Mouse (Mus musculus) midbrain, embryonic 13.5 days (tissue): ENCODE data around the gene Fgd1. TPM values are rescaled to one million over a fixed set of nuclear protein-coding genes. Genes with fewer than 3 reads are reported as not detected.

Experiments used
- ATAC-seq: fragments of 200-750 bp; cut with Nextera tagmentation; 2 replicates; pipeline ENCODE4 v1.8.0; 2017; ENCODE audit warnings: mild to moderate bottlenecking, moderate TSS enrichment, moderate library complexity
- H3K27ac ChIP-seq: fragments of 300-500 bp; sonication (generic); 2 replicates; pipeline ENCODE4 v1.5.1; 2015; ENCODE audit warnings: inconsistent platforms, mild to moderate bottlenecking, moderate library complexity
- H3K27me3 ChIP-seq: fragments of 300-500 bp; sonication (generic); 2 replicates; pipeline ENCODE4 v1.6.1; 2015; ENCODE audit warnings: mild to moderate bottlenecking, inconsistent platforms
- H3K36me3 ChIP-seq: fragments of 300-500 bp; sonication (generic); 2 replicates; pipeline ENCODE4 v1.6.1; 2015; ENCODE audit warnings: mild to moderate bottlenecking, inconsistent platforms
- H3K4me1 ChIP-seq: fragments of 300-500 bp; sonication (generic); replicated peaks from 2 replicates; pipeline ENCODE4 v1.6.1; 2015; ENCODE audit warnings: inconsistent platforms
- H3K4me2 ChIP-seq: fragments of 300-500 bp; sonication (generic); replicated peaks from 2 replicates; pipeline ENCODE4 v1.6.1; 2015; ENCODE audit warnings: moderate library complexity, mild to moderate bottlenecking, inconsistent platforms
- H3K4me3 ChIP-seq: fragments of 300-500 bp; sonication (generic); replicated peaks from 2 replicates; pipeline ENCODE4 v1.5.1; 2015; ENCODE audit warnings: mild to moderate bottlenecking, inconsistent platforms
- H3K9ac ChIP-seq: fragments of 300-500 bp; sonication (generic); replicated peaks from 2 replicates; pipeline ENCODE4 v1.6.1; 2015; ENCODE audit warnings: mild to moderate bottlenecking, inconsistent platforms
- H3K9me3 ChIP-seq: fragments of 300-500 bp; sonication (generic); 2 replicates; pipeline ENCODE4 v1.6.1; 2016; ENCODE audit warnings: mild to moderate bottlenecking, inconsistent platforms
- WGBS: fragments of 180-500 bp; shearing (Covaris S2); methylation state at CpG from one replicate; pipeline ENCODE4 v1.1.7; 2015; 5-methylcytosine and 5-hydroxymethylcytosine counted together
- polyA plus RNA-seq: library from polyadenylated mRNA; unstranded; fragments of >200 nt; fragmentation: Nextera tagmentation; extraction: Ambion mirVana; gene quantifications from 2 replicates; pipeline ENCODE4 v1.2.1, GENCODE M21; 2015

Fgd1 gene
- polyA plus RNA-seq, 1 experiment from 2014 or later, result 13.0 TPM

DNA sequence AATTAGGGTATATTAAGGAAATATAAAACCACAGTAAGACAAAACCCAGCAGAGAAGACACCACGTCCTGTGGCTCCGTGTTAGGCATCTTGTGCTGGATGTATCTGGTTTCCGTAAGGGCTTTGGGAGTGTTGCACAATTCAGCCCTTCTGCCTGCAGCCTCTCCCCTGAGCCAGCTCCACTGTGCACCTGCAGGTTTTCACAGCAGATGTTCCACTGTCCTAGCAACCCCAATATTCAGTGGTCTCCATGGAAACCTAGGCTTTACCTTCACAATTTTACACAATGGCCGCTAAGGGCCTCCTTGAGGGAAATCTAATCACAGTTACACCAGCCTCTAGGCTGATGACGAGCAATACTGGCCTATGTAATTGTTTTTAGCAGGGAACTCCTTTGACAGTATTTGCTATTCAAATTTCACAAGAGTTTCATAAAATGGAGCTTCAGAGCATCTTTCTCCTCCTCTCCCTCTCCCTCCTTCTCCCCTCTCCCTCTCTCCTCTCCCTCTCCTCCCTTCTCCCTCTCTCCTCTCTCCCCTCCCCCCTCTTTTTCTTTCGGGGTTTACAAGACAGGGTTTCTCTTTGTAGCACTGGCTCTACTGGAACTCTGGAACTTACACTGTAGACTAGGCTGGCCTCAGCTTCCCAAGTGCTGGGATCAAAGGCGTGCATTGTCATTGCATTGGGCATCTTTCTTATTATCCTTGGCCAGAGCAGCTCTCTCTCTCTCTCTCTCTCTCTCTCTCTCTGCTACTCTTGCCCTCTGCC, 61.5 kb downstream of the Fgd1 start:
- no peak overlapping the region for H3K4me3 ChIP-seq
- peak overlapping the region; percentile 27 for H3K27ac ChIP-seq
- whole genome bisulfite sequencing, result 51% methylated on average over 7 of the region's 7 CpGs
- H3K4me1 ChIP-seq, result 0 out of 2 replicates have a peak, but pooled peaks cover 8% of the 10 kb centered on the region
- no peak overlapping the region for H3K9ac ChIP-seq
- H3K27me3 ChIP-seq, result no peaks in the 10 kb centered on the region
- H3K36me3 ChIP-seq, result no peaks in the 10 kb centered on the region
- no peak overlapping the region for H3K4me2 ChIP-seq
- ATAC-seq, result peak; percentile 85
- no peaks in the 10 kb centered on the region for H3K9me3 ChIP-seq

DNA sequence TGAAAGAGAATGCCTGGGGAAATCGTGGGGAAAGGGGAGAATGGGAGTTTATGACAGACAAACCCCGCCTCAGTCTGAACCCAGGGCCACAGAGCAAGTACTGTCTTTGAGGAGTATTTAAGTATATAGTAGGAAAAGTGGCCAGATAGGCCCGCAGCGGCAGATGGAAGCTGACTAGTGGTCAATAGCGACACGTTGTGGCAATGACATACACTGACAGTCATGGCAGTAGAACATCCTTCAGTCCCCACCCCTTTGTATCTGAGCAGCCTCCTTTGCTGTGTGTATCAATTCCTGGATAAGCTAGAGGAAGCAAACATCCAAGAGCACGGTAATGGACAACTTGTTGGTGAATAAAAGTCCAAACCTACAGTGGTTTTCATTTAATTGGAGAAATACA, 70.8 kb downstream of the Fgd1 start:
- no peak overlapping the region for H3K4me2 ChIP-seq
- ATAC-seq, result peak; percentile 45; the same call in 1 of the 2 replicates
- 19% methylated on average over 7 of the region's 7 CpGs for WGBS

DNA sequence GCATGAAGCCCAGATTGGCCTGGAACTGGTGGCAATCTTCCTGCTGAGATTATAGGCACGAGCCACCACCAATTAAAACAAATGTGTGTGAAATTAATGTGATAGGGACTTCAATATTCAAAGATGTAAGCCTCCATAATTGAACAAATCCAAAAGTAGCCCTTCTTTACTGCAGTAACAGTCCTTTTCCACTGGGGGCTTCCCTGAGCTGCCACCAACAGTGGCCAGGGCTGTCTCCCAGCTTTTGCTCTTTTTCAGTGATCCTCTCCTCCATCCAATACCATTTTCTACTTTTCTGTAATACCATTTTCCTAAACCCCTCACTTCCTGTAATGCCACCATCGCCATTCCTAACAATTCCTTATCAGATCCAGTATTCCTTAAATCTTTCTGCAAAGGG, 71.5 kb downstream of the Fgd1 start:
- Histone ChIP-seq H3K27ac (no peak overlapping the region), H3K4me2 (no peak overlapping the region), H3K4me3 (no peak overlapping the region), H3K36me3 (no peaks in the 10 kb centered on the region), H3K4me1 (no peaks in the 10 kb centered on the region), H3K9me3 (no peaks in the 10 kb centered on the region), H3K9ac (no peak overlapping the region), H3K27me3 (no peaks in the 10 kb centered on the region)
- WGBS, result 17% methylated on average over 2 of the region's 2 CpGs
- no peak for ATAC-seq

More for the DNA sequence above, 70.8 kb downstream of the Fgd1 start:
- Histone ChIP-seq H3K9ac (no peak overlapping the region), H3K36me3 (no peaks in the 10 kb centered on the region), H3K4me3 (no peak overlapping the region), H3K27ac (no peak overlapping the region), H3K4me1 (no peaks in the 10 kb centered on the region), H3K27me3 (no peaks in the 10 kb centered on the region), H3K9me3 (no peaks in the 10 kb centered on the region)

DNA sequence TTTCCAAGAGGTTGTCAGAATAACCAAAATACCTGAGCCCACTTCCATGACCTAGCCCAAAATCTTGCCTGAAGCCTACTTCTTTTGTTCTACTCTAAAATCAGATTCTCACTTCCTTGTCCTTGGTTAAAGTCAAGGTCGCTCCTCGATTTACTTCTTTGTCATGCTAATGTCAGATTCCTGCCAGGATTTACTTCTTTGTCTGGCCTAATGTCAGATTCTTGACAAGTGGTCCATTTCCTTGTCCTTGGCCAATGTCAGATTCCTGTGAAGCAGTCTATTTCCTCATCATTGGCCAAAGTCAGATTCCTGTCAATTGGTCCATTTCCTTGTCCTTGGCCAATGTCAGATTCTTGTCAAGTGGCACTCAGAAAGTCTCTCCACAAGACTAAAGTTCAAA, 78.0 kb downstream of the Fgd1 start:
- Histone ChIP-seq H3K9ac (no peak overlapping the region), H3K27ac (no peak overlapping the region), H3K36me3 (no peaks in the 10 kb centered on the region), H3K4me1 (no peaks in the 10 kb centered on the region), H3K4me3 (no peak overlapping the region), H3K4me2 (no peak overlapping the region), H3K9me3 (no peaks in the 10 kb centered on the region), H3K27me3 (no peaks in the 10 kb centered on the region)
- WGBS, result 58% methylated on average over 2 of the region's 2 CpGs
- no peak for ATAC-seq

DNA sequence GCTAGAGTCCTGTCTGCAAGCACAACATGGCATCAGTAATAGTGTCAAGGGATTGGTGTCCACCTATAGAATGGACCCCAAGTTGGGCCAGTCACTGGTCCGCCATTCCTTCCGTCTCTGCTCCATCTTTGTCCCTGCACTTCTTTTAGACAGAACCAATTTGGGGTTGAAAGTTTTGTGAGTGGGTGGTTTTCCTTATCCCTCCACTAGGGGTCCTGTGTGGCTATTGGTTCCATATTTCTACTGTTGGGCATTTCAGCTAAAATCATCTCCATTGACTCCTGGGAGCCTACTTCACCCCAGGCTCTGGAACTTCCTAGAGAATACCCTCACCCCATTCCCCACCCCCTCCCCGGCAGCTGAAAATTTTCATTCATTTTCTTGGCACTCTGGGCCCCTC, 84.5 kb downstream of the Fgd1 start:
- H3K4me3 ChIP-seq, result no peak overlapping the region
- H3K36me3 ChIP-seq, result no peaks in the 10 kb centered on the region
- 74% methylated on average over 3 of the region's 3 CpGs for WGBS
- ATAC-seq, result no peak
- no peaks in the 10 kb centered on the region for H3K4me1 ChIP-seq
- no peak overlapping the region for H3K4me2 ChIP-seq
- H3K27me3 ChIP-seq, result no peaks in the 10 kb centered on the region
- H3K27ac ChIP-seq, result no peak overlapping the region
- H3K9me3 ChIP-seq, result no peaks in the 10 kb centered on the region
- no peak overlapping the region for H3K9ac ChIP-seq

DNA sequence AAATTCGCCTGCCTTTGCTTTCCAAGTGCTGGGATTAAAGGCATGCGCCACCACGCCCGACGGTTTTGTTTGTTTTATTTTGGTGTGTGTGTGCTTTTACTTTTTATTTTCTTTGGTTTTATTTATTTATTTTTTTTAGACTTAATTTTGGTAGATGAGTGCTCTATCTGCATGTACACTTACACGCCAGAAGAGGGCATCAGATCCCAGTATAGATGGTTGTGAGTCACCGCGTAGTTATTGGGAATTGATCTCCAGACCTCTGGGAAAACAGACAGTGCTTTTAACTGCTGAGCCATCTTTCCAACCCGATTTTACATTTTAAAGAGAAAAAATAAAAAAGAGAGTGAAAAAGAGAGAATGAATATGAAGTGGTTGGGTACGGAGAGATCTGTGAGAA, 86.8 kb downstream of the Fgd1 start:
- Histone ChIP-seq H3K9ac (no peak overlapping the region), H3K27ac (no peak overlapping the region), H3K9me3 (no peaks in the 10 kb centered on the region), H3K4me2 (no peak overlapping the region), H3K4me3 (no peak overlapping the region), H3K36me3 (no peaks in the 10 kb centered on the region), H3K27me3 (no peaks in the 10 kb centered on the region), H3K4me1 (no peaks in the 10 kb centered on the region)
- 37% methylated on average over 9 of the region's 10 CpGs for WGBS
- ATAC-seq, result no peak

Other genes starting within 250 kb of the Fgd1 start
- gene Maged2, start 231.8 kb upstream of the Fgd1 start, polyA plus RNA-seq, result 339 and 348 TPM in 2 replicates
- gene Gnl3l, start 28.8 kb upstream of the Fgd1 start, polyA plus RNA-seq, result 74.1 and 80.0 TPM in 2 replicates
- 34.8 and 38.3 TPM in 2 replicates for gene Tsr2, start 50.4 kb downstream of the Fgd1 start, polyA plus RNA-seq
- 16.9 and 20.7 TPM in 2 replicates for gene Wnk3, start 151.9 kb downstream of the Fgd1 start, polyA plus RNA-seq